Mouse (Mus musculus) heart, postnatal 0 days (tissue): ENCODE results near the gene Rmnd5b. TPM values are rescaled to one million over a fixed set of nuclear protein-coding genes. Genes with fewer than 3 reads are reported as not detected.
"Not testable (repeated sequence)": the region's sequence is repeated elsewhere in the genome, so short reads cannot be mapped to it uniquely, and the experiment has no call there.

Experiments
- ATAC-seq: fragments of 200-750 bp; cut with Nextera tagmentation; 2 replicates; pipeline ENCODE4 v1.8.0; 2017; ENCODE audit warnings: low read depth, moderate number of reproducible peaks, moderate library complexity; ENCODE audit not compliant: insufficient read depth
- DNase-seq: peaks from one replicate; pipeline ENCODE4 v3.0.0-alpha.2; 2016; ENCODE audit warnings: low spot score
- H3K27ac ChIP-seq: fragments of 300-500 bp; sonication (generic); 2 replicates; pipeline ENCODE4 v1.5.1; 2014; ENCODE audit warnings: low read depth, mild to moderate bottlenecking
- H3K27me3 ChIP-seq: fragments of 300-500 bp; sonication (generic); 2 replicates; pipeline ENCODE4 v1.6.1; 2014; ENCODE audit warnings: low read length, mixed read lengths; ENCODE audit not compliant: control insufficient read depth, insufficient read depth
- H3K36me3 ChIP-seq: fragments of 300-500 bp; sonication (generic); replicated peaks from 2 replicates; pipeline ENCODE4 v1.6.1; 2014; ENCODE audit warnings: low read length, mixed read lengths; ENCODE audit not compliant: control insufficient read depth, insufficient read depth
- H3K4me1 ChIP-seq: fragments of 300-500 bp; sonication (generic); 2 replicates; pipeline ENCODE4 v1.6.1; 2014; ENCODE audit warnings: antibody characterized with exemption; ENCODE audit not compliant: control insufficient read depth, insufficient read depth
- H3K4me2 ChIP-seq: fragments of 300-500 bp; sonication (generic); 2 replicates; pipeline ENCODE4 v1.6.1; 2014; ENCODE audit warnings: low read depth, mild to moderate bottlenecking, low read length, moderate library complexity
- H3K4me3 ChIP-seq: fragments of 300-500 bp; sonication (generic); 2 replicates; pipeline ENCODE4 v1.5.1; 2014; ENCODE audit warnings: low read depth, low read length
- H3K9ac ChIP-seq: fragments of 300-500 bp; sonication (generic); replicated peaks from 2 replicates; pipeline ENCODE4 v1.6.1; 2014; ENCODE audit warnings: low read depth, low read length, mixed read lengths
- H3K9me3 ChIP-seq: fragments of 300-500 bp; sonication (generic); replicated peaks from 2 replicates; pipeline ENCODE4 v1.6.1; 2016; ENCODE audit warnings: low read length; ENCODE audit not compliant: control insufficient read depth
- CTCF ChIP-seq: IDR thresholded peaks from 2 replicates; pipeline ENCODE4 v1.5.1; 2016; ENCODE audit warnings: antibody characterized with exemption, control low read depth, low read depth
- EP300 ChIP-seq: IDR thresholded peaks from 2 replicates; pipeline ENCODE4 v1.6.1; 2016; ENCODE audit warnings: antibody characterized with exemption, low read depth
- WGBS: fragments of 180-500 bp; shearing (Covaris S2); extraction: QIAGEN DNeasy Blood & Tissue Kit; methylation state at CpG from one replicate; pipeline ENCODE4 v1.1.7; 2014; 5-methylcytosine and 5-hydroxymethylcytosine counted together
- polyA plus RNA-seq: library from polyadenylated mRNA; unstranded; fragments of >200 nt; fragmentation: Nextera tagmentation; extraction: Ambion mirVana; gene quantifications from 2 replicates; pipeline ENCODE4 v1.2.1, GENCODE M21; 2015
- total RNA-seq: library from RNA; depleted of rRNA; stranded (reverse); fragments of >200 nt; gene quantifications from 2 replicates; pipeline ENCODE4 v1.2.3, GENCODE M21; 2014; ENCODE audit warnings: low replicate concordance

The Rmnd5b gene
- total and polyA plus RNA-seq, 2 experiments from 2014 or later: 30.0 to 54.3 TPM

DNA sequence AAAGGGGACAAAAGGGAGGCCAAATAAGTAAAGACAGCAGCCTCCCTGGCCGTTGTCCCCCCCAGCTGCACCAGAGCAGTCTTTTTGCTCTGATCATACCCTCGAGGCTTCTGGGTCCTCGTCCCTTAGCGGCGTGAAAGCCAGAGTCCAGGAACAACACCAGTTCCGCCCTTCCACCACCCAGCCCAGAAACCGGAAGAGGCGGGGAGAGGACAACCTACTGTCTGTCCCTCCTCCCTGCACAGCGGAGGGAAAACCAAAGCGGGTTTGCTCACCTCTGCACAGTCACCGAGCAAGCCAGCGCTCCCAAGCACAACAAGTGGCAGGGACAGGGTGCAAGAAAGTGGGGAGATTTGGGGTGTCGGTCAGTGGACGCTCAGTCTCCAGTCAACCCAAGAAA, 20.1 kb downstream of the Rmnd5b start:
- peak overlapping the region; percentile 47 for H3K9ac ChIP-seq
- H3K4me3 ChIP-seq: peak overlapping the region; percentile 33
- WGBS: 2% methylated on average over 14 of the region's 14 CpGs
- peak overlapping the region; percentile 88 for H3K27ac ChIP-seq
- H3K36me3 ChIP-seq: no peaks in the 10 kb centered on the region
- TF ChIP-seq CTCF: no peak
- TF ChIP-seq EP300: no peak
- DNase-seq (peak; percentile 67), ATAC-seq (peak; percentile 69)
- no peaks in the 10 kb centered on the region for H3K9me3 ChIP-seq
- H3K4me2 ChIP-seq: peak overlapping the region; percentile 59
- peaks cover 19% of the 10 kb centered on the region for H3K4me1 ChIP-seq
- no peaks in the 10 kb centered on the region for H3K27me3 ChIP-seq

DNA sequence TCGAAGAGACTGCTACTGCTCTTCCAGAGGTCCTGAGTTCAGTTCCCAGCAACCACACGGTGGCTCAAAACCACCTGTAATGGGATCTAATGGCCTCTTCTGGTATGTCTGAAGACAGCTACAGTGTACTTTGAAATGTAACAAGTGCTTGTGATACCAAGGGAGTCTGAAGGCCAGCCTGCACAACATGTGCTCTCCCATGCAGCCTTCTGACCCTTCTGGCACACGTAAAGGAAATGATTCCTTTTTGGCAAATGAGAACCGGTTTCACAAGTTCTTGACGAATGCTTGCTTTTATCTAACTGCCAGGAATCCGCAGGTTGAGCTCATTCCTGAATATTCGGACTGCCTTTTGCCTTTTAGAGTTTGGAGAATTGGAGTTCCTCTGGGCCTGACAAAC, 20.6 kb downstream of the Rmnd5b start:
- H3K36me3 ChIP-seq: no peaks in the 10 kb centered on the region
- WGBS: 30% methylated on average over 7 of the region's 7 CpGs
- no peaks in the 10 kb centered on the region for H3K27me3 ChIP-seq
- peak overlapping the region; percentile 59 for H3K4me2 ChIP-seq
- TF ChIP-seq EP300 (no peak), CTCF (no peak)
- H3K4me1 ChIP-seq: peaks cover 14% of the 10 kb centered on the region
- peak overlapping the region; percentile 47 for H3K9ac ChIP-seq
- ATAC-seq: no peak
- H3K27ac ChIP-seq: peak overlapping the region; percentile 88
- DNase-seq: peak; percentile 73
- no peaks in the 10 kb centered on the region for H3K9me3 ChIP-seq
- peak overlapping the region; percentile 33 for H3K4me3 ChIP-seq

DNA sequence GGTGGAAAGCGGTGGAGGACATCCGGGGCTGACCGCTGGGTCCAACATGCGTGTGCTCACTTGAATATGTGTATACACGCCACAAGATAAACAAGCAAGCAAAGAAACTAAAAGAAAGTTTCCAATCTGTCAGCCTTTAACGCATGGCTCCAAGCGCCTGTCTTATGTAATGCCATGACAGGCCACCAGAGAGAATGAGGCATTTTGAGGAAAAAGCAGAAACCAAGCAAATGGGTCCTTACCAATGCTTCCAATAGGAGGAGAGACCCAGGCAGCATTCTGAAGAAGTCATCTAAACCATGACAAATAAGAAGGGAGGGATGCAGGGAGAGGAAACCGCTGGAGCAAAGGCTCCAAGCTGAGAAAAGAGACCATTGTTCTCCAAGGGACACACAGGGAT, 21.4 kb downstream of the Rmnd5b start:
- Histone ChIP-seq H3K27ac (no peak overlapping the region), H3K36me3 (no peaks in the 10 kb centered on the region), H3K4me1 (peaks cover 11% of the 10 kb centered on the region; the same call in 1 of the 2 replicates), H3K9me3 (no peaks in the 10 kb centered on the region), H3K4me3 (no peak overlapping the region), H3K4me2 (no peak overlapping the region), H3K9ac (no peak overlapping the region), H3K27me3 (no peaks in the 10 kb centered on the region)
- TF ChIP-seq CTCF (no peak), EP300 (no peak)
- ATAC-seq (no peak), DNase-seq (no peak)
- WGBS: 73% methylated on average over 8 of the region's 8 CpGs

DNA sequence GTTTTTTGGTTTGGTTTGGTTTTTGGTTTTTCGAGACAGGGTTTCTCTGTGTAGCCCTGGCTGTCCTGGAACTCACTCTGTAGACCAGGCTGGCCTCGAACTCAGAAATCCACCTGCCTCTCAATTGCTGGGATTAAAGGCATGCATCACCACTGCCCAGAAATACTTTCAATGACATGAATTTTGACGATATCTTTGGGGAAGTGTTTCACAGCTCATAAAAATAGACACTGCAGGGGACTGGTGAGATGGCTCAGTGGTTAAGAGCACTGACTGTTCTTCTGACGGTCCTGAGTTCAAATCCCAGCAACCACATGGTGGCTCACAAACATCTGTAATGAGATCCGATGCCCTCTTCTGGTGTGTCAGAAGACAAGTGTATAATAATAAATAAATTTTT, 25.8 kb downstream of the Rmnd5b start:
- H3K9ac ChIP-seq, H3K4me2 ChIP-seq, ATAC-seq, H3K4me1 ChIP-seq, DNase-seq, H3K9me3 ChIP-seq, H3K27ac ChIP-seq, H3K36me3 ChIP-seq, H3K4me3 ChIP-seq, H3K27me3 ChIP-seq: not testable (repeated sequence)
- 76% methylated on average over 5 of the region's 5 CpGs for WGBS

DNA sequence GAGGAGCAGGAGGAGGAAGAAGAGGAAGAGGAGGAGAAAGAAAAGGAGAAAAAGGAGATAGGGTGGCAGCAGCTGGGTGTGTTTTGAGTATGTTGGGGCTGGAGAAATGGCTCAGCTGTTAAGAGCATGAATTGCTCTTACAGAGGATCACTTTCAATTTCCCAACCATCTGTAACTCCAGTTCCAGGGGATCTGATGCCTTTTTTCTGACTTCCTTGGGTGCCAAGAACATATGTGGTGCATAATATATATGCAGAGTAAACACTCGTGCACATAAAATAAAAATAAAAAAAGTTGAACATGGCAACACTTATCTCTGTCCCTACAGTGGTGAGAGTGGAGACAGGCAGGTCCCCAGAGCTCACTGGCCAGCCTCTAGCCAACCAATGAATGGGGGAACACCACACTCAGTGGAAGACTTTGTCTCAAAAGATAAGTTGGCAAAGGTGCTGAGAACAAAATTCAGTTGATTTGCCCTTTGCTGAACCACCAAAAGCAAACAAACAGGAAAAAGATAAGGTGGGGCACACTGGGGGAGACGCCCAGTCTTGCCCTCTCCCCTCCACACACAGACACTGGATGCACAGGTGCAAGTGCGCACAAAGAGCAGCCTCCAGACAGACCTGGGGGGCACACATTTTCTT, 26.3 kb downstream of the Rmnd5b start:
- WGBS: 67% methylated on average over 3 of the region's 3 CpGs
- H3K4me1 ChIP-seq: peaks cover 11% of the 10 kb centered on the region; the same call in 1 of the 2 replicates
- H3K9ac ChIP-seq: no peak overlapping the region
- H3K4me3 ChIP-seq: no peak overlapping the region
- no peak for TF ChIP-seq CTCF
- no peak for TF ChIP-seq EP300
- H3K9me3 ChIP-seq: no peaks in the 10 kb centered on the region
- DNase-seq: no peak
- peaks cover 6% of the 10 kb centered on the region for H3K36me3 ChIP-seq
- H3K4me2 ChIP-seq: no peak overlapping the region
- no peak for ATAC-seq
- H3K27me3 ChIP-seq: no peaks in the 10 kb centered on the region
- H3K27ac ChIP-seq: no peak overlapping the region

DNA sequence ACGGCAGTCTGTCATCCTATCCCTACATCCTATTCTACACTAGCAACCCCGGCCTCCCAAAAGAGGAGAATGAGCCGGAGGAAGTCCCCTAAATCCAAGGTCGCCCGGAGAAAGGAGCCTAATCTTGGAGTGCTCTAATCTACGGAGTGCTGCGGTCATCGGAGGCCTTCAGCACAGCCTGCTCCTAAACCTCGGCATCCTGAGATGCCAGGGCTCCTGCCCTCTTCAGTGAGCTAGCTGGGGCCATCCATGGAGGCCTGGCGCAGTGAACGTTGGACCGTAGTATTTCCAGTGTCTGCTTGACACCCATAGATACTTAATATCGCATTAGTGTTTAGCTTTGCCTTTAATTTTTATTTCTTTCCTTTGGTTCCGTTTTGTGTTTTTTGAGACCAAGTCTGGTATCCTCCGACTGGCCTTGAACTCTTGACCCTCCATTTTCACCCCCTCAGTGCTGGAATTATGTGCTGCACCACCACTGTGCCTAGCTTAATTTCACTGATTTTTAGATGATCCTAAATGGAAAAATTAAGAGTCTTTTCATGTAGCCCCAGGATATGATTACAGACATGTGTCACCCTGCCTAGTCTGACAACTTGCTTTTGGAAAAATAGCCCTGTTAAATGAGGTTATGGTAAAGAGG, 28.5 kb downstream of the Rmnd5b start:
- Histone ChIP-seq H3K27me3 (no peaks in the 10 kb centered on the region), H3K9me3 (no peaks in the 10 kb centered on the region), H3K4me1 (peaks cover 12% of the 10 kb centered on the region; the same call in 1 of the 2 replicates), H3K9ac (peak overlapping the region; percentile 98), H3K27ac (peak overlapping the region; percentile 99), H3K4me2 (peak overlapping the region; percentile 80), H3K4me3 (peak overlapping the region; percentile 97), H3K36me3 (peaks cover 28% of the 10 kb centered on the region)
- 7% methylated on average over 15 of the region's 15 CpGs for WGBS
- TF ChIP-seq CTCF: no peak
- TF ChIP-seq EP300: no peak
- DNase-seq (no peak), ATAC-seq (peak; percentile 15)
